Mouse (Mus musculus): ENCODE measurements around the gene Clec12a. TPM values are rescaled to one million over a fixed set of nuclear protein-coding genes. Genes with fewer than 3 reads are reported as not detected.
"Not testable (repeated sequence)": the region's sequence is repeated elsewhere in the genome, so short reads cannot be mapped to it uniquely, and the experiment has no call there.

The Clec12a gene
- polyA plus RNA-seq (2015; fragmentation: Nextera tagmentation; extraction: Ambion mirVana) = 0.95 and 1.0 TPM in 2 replicates

DNA sequence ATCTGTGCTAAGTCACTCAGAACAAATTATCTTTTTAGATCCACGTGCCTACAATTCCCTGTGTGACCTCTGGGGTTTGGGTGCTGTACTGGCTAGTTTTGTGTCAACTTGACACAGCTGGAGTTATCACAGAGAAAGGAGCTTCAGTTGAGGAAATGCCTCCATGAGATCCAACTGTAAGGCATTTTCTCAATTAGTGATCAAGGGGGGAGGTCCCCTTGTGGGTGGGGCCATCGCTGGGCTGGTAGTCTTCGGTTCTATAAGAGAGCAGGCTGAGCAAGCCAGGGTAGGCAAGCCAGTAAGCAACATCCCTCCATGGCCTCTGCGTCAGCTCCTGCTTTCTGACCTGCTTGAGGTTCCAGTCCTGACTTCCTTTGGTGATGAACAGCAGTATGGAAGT, at the start of gene Clec12a:
Gene Clec12a, plus strand, starts transcription at position 301 of the 400 bp plus-strand sequence.
- H3K27me3 ChIP-seq; ATAC-seq (ENCODE audit: low FRiP score, low read depth); H3K27ac ChIP-seq; H3K4me1 ChIP-seq; H3K4me3 ChIP-seq; H3K4me2 ChIP-seq (replicated peaks); H3K36me3 ChIP-seq; H3K9ac ChIP-seq; H3K9me3 ChIP-seq: not testable (repeated sequence)
- WGBS = 78% methylated on average over 4 of the region's 4 CpGs

DNA sequence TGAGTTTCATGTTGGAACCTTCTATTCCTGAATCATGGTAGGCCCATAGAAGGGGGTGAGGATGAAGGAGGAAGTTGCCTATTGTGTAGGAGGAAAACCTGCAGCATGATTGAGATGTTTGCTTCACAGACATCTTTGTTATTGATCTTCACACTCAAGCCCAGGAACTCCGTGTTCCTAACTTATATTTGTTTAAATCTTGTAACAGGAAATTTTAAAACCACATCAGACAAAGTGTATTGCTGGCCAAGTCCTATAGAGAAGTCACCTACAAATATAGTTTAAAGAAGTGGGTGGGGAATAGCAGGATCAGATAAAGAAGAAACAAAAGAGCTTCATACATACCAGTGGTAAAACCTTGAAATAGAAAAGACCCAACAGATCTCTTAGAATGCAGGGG, 38.3 kb upstream of the Clec12a start:
- Histone ChIP-seq H3K27ac (no peak overlapping the region), H3K4me1 (no peaks in the 10 kb centered on the region), H3K9ac (no peak overlapping the region), H3K9me3 (no peaks in the 10 kb centered on the region), H3K4me2 (replicated peaks) (no peak overlapping the region), H3K27me3 (no peaks in the 10 kb centered on the region), H3K36me3 (no peaks in the 10 kb centered on the region), H3K4me3 (no peak overlapping the region)
- no peak for ATAC-seq (ENCODE audit: low FRiP score, low read depth)
- 69% methylated on average over 1 of the region's 1 CpGs for WGBS

DNA sequence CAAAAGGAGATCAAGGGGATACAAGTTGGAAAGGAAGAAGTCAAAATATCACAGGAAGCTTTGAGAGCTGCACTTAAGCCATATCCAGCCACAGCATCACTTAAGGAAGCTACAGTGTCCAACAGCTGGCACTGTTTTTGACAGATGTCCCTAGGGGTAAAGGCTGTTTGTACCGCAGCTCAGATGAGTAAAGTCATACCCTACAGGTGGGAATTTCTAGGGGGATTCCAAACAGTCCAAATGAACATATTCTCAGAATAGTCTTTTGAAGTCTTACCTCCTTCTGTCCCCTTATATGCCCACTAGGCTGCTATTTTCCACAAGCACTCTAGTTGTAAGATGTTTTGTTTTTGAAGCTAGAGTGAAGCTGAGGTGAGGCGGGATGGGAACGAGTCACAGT, 30.0 kb upstream of the Clec12a start:
- H3K4me2 ChIP-seq (replicated peaks) = no peak overlapping the region
- H3K9ac ChIP-seq = no peak overlapping the region
- H3K27me3 ChIP-seq = no peaks in the 10 kb centered on the region
- H3K27ac ChIP-seq = no peak overlapping the region
- 73% methylated on average over 3 of the region's 3 CpGs for WGBS
- no peaks in the 10 kb centered on the region for H3K9me3 ChIP-seq
- H3K36me3 ChIP-seq = no peaks in the 10 kb centered on the region
- H3K4me1 ChIP-seq = no peaks in the 10 kb centered on the region
- no peak for ATAC-seq (ENCODE audit: low FRiP score, low read depth)
- no peak overlapping the region for H3K4me3 ChIP-seq

DNA sequence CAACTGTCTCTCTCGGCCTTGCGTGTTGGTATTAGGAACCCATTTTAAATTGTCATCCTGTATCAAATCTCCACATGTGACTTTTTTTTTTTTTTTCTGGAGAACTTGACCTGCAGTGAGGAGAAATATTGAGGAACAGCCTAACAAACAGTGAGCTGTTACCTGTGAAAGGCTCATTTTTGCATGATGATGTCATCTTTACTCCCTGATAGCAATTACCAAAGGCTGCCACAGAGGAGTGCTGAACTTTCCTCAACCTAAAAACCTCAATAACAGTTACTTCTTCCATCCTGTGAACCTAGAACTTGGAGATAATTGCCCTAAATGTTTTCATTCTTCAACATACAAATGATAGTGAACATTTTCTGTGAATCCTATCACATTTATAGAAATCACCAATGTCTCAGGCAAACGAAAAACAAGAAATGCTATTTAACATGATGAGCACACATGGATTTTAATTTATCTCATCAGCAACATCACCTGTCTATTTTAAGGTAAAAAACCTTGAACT, 27.8 kb upstream of the Clec12a start:
- no peak for ATAC-seq (ENCODE audit: low FRiP score, low read depth)
- WGBS = 86% methylated on average over 3 of the region's 3 CpGs

DNA sequence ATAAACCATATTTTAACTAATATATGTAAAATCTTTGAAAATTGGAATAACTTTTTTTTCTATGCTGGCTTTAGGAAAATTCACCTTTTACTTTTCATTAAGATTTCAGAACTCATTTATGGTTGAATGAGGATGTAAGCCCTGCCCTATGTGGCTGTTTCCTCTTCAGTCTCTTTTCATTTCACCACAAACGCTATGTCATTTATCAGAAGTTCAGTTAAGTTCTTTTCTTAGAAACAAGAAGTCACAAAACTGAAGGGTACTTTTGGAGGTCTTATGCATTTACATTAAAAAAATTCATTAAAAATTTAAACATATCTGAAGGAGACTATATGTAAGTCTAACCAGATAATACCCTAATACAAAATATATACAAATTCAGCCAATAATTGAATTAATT, 26.8 kb upstream of the Clec12a start:
- Histone ChIP-seq H3K27me3 (no peaks in the 10 kb centered on the region), H3K4me1 (no peaks in the 10 kb centered on the region), H3K4me2 (replicated peaks) (no peak overlapping the region), H3K27ac (no peak overlapping the region), H3K9ac (no peak overlapping the region), H3K9me3 (no peaks in the 10 kb centered on the region), H3K4me3 (no peak overlapping the region), H3K36me3 (no peaks in the 10 kb centered on the region)
- no peak for ATAC-seq (ENCODE audit: low FRiP score, low read depth)
- WGBS = 82% methylated on average over 1 of the region's 1 CpGs

More for the DNA sequence above, 27.8 kb upstream of the Clec12a start:
- Histone ChIP-seq H3K4me1 (no peaks in the 10 kb centered on the region), H3K27me3 (no peaks in the 10 kb centered on the region), H3K9ac (no peak overlapping the region), H3K36me3 (no peaks in the 10 kb centered on the region), H3K4me2 (replicated peaks) (no peak overlapping the region), H3K4me3 (no peak overlapping the region), H3K27ac (no peak overlapping the region), H3K9me3 (no peaks in the 10 kb centered on the region)

DNA sequence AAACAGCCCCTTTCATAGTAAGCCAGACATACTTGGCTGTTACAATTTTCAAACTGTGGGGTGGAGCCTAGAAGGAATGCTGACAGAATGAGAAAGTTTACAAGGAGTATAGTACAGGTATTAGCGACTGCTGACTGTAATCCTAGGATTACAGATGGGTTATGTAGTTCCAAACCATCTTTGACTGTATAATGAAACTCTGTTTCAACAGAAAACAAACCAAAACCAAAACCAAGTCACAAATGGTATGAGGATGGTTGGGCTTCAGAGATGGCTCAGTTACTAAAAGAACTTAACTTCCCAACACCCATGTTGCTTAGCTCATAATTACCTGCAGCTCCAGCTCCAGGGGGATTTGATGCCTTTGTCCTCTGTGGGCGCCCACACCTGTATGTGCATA, 26.0 kb upstream of the Clec12a start:
- Histone ChIP-seq H3K9ac (no peak overlapping the region), H3K27me3 (no peaks in the 10 kb centered on the region), H3K36me3 (no peaks in the 10 kb centered on the region), H3K4me1 (no peaks in the 10 kb centered on the region), H3K9me3 (no peaks in the 10 kb centered on the region), H3K4me3 (no peak overlapping the region), H3K4me2 (replicated peaks) (no peak overlapping the region), H3K27ac (no peak overlapping the region)
- 53% methylated on average over 2 of the region's 2 CpGs for WGBS
- ATAC-seq (ENCODE audit: low FRiP score, low read depth) = no peak

DNA sequence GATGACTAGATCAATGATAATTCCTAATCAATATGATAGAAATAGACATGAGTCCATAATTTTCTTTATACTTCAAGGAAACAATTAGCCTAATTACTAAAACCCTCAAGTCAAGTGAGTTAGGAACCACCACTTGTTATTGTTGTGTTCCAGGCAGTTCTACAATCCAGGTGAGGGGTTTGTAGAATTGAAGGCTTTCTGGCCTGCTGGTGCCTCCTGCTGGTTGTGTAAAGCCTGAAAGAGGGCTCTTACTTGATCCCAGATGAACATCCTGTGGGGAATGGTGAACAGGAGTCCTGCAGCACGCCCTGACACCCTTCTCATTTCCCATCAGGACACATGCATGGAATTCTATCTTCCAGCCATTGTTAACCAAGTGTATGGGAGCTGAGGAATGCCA, 24.1 kb upstream of the Clec12a start:
- no peak overlapping the region for H3K4me3 ChIP-seq

DNA sequence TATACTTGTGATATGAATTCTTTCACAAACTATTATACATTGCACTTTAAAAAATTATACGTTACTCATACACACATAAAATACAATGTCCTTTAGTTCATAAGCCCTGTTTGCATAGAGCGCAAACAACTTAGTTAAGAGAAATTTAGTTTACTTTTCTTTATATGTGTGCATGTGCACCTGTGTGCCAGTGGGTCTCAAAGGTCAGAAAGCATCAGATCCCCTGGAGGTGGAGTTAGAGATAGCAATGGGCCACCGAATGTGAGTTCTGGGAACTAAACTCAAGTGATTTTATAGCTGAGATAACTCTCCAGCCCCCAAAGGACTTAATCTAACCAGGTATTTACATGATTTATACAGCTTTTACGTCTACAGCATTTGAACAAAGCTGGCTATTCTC, 23.2 kb upstream of the Clec12a start:
- ATAC-seq (ENCODE audit: low FRiP score, low read depth) = no peak
- 67% methylated on average over 4 of the region's 4 CpGs for WGBS
- no peak overlapping the region for H3K27ac ChIP-seq
- no peaks in the 10 kb centered on the region for H3K27me3 ChIP-seq
- no peak overlapping the region for H3K4me3 ChIP-seq
- H3K4me1 ChIP-seq = no peaks in the 10 kb centered on the region
- H3K9ac ChIP-seq = no peak overlapping the region
- no peaks in the 10 kb centered on the region for H3K9me3 ChIP-seq
- no peak overlapping the region for H3K4me2 ChIP-seq (replicated peaks)
- H3K36me3 ChIP-seq = no peaks in the 10 kb centered on the region

More for the DNA sequence above, 24.1 kb upstream of the Clec12a start:
- Histone ChIP-seq H3K9ac (no peak overlapping the region), H3K9me3 (no peaks in the 10 kb centered on the region), H3K27me3 (no peaks in the 10 kb centered on the region), H3K4me2 (replicated peaks) (no peak overlapping the region), H3K27ac (no peak overlapping the region), H3K4me1 (no peaks in the 10 kb centered on the region), H3K36me3 (no peaks in the 10 kb centered on the region)
- ATAC-seq (ENCODE audit: low FRiP score, low read depth) = no peak
- WGBS = 48% methylated on average over 1 of the region's 1 CpGs

DNA sequence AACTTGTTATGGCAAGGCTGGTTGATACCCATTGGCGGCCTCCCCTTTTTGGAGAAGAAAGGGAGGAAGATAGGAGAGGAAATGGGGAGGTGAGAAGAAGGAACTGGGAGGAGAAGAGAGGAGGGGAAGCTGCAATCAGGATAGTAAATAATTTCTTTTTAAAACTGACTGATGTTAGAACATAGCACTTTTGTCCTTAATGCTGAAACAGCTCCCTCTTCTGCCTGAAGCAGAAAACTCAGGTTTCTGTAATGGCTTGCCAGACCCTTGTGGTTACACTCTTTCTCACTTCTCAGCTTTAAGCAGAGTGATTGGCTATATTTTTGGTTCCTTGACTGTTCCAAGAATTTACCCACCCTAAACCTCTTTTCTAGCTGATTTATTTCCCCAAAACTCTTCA, 16.5 kb upstream of the Clec12a start:
- no peak overlapping the region for H3K4me3 ChIP-seq
- ATAC-seq (ENCODE audit: low FRiP score, low read depth) = no peak
- no peaks in the 10 kb centered on the region for H3K36me3 ChIP-seq
- H3K4me1 ChIP-seq = no peaks in the 10 kb centered on the region
- no peak overlapping the region for H3K27ac ChIP-seq
- H3K4me2 ChIP-seq (replicated peaks) = no peak overlapping the region
- no peak overlapping the region for H3K9ac ChIP-seq
- WGBS = 83% methylated on average over 1 of the region's 1 CpGs
- no peaks in the 10 kb centered on the region for H3K9me3 ChIP-seq
- H3K27me3 ChIP-seq = no peaks in the 10 kb centered on the region

DNA sequence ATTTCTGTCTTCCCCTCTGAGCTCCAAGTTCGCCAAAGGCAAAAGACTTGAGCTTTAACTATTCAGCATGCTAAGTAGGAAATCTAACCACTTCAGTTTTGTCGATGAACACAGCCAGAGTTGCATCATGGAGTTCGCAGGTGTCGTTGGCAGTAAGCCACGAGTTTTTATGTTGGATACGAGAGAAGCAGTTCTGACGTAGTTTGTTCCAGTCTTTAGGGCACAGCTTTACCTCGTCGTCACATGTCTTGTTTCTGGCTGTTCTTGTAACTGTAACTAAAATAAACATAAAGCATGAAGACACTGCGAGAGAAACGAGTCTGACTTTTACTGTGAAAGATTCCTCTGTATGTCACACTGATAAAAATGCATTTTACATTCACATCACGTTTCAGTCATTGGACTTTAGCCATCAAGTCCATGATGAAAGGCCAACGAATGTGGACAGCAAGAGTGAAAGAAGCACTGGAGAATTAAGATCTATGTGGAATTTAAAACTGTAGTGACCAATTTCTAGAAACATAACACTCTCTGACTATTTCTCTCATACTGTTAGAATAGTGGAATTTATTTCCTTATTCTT, 15.8 kb upstream of the Clec12a start:
- Histone ChIP-seq H3K36me3 (no peaks in the 10 kb centered on the region), H3K27me3 (no peaks in the 10 kb centered on the region), H3K9me3 (no peaks in the 10 kb centered on the region), H3K4me1 (no peaks in the 10 kb centered on the region), H3K27ac (no peak overlapping the region), H3K9ac (no peak overlapping the region), H3K4me3 (no peak overlapping the region), H3K4me2 (replicated peaks) (no peak overlapping the region)
- WGBS = 72% methylated on average over 13 of the region's 13 CpGs
- ATAC-seq (ENCODE audit: low FRiP score, low read depth) = no peak

DNA sequence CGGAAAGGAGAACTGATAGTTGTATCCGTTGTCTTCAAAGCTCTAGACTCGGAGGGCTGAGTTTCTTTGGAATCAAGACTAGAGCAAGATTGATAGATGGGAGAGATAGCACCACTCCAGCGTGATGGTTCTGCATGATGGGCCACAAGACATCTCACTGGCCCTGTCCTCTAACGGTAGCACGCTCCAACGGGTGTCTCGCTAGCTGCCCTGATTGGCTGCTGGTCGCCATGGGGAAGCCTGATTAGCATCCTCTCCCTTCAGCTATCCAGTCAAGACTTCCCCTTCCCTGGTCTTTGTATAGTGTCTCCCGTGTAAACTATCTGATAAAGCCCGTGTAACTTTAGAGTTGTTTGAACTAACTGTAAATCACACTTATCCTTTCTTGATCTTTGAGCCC, 10.9 kb upstream of the Clec12a start, which contains the start of gene 4922502D21Rik:
Gene 4922502D21Rik, minus strand, starts transcription at position 187 of the 400 bp plus-strand sequence.
- Histone ChIP-seq H3K4me1 (no peaks in the 10 kb centered on the region), H3K27me3 (no peaks in the 10 kb centered on the region), H3K27ac (no peak within 1 kb of the TSS), H3K4me2 (replicated peaks) (no peak within 1 kb of the TSS), H3K9ac (no peak within 1 kb of the TSS), H3K36me3 (no peaks in the 10 kb centered on the region), H3K9me3 (no peaks in the 10 kb centered on the region), H3K4me3 (no peak within 1 kb of the TSS)
- 62% methylated on average over 11 of the region's 11 CpGs for WGBS
- no peak for ATAC-seq (ENCODE audit: low FRiP score, low read depth)

DNA sequence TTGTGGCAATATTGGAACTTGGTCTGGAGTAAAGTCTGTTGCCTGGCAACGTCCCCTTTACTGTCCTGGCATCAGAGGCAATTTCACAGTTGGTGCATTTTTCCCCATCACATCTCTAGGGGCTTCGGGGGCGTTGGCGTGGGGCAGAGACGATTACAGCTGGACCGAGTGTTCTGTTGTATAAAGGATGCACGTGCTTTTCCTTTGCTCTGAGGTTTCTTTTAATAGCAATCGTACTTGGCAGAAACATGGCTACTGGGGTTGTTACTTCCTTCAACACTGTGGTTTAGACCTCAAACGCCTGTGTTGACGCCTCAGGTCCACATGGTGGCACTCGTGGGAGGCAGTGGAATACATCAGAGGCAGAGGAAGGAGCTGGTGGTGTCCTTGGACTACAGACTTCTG, 8.8 kb upstream of the Clec12a start:
- H3K9ac ChIP-seq = no peak overlapping the region
- H3K4me1 ChIP-seq = no peaks in the 10 kb centered on the region
- no peaks in the 10 kb centered on the region for H3K27me3 ChIP-seq
- no peak overlapping the region for H3K4me2 ChIP-seq (replicated peaks)
- no peaks in the 10 kb centered on the region for H3K36me3 ChIP-seq
- no peak overlapping the region for H3K27ac ChIP-seq
- no peak for ATAC-seq (ENCODE audit: low FRiP score, low read depth)
- no peaks in the 10 kb centered on the region for H3K9me3 ChIP-seq
- H3K4me3 ChIP-seq = no peak overlapping the region
- WGBS = 35% methylated on average over 11 of the region's 11 CpGs

DNA sequence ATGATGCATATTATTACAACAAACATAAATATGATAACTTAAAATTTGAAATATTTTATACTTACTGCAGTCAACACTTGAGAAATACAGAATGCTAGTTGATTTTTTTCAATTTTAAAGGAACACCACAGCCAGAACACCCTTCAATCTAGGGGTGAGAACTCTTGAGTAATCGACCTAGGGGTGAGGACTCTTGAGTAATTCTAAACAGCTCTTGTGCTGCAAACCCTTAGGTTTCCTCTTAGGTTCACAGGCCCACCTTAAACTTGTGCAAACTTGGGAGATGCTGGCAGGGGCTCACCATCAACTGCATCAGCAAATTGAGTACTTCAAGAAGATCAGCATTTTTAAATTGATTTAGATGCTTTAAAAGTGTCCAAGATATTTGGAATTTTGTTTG, 4.7 kb upstream of the Clec12a start:
- Histone ChIP-seq H3K4me2 (replicated peaks) (no peak overlapping the region), H3K36me3 (no peaks in the 10 kb centered on the region), H3K9me3 (no peaks in the 10 kb centered on the region), H3K27ac (no peak overlapping the region), H3K9ac (no peak overlapping the region), H3K4me1 (no peaks in the 10 kb centered on the region), H3K27me3 (no peaks in the 10 kb centered on the region), H3K4me3 (no peak overlapping the region)
- no peak for ATAC-seq (ENCODE audit: low FRiP score, low read depth)
- 68% methylated on average over 1 of the region's 1 CpGs for WGBS
